Mouse (Mus musculus) testis, adult 2 months (tissue): ENCODE measurements around the gene Wsb2. TPM values are rescaled to one million over a fixed set of nuclear protein-coding genes. Genes with fewer than 3 reads are reported as not detected.
"Not testable (repeated sequence)": the region's sequence is repeated elsewhere in the genome, so short reads cannot be mapped to it uniquely, and the experiment has no call there.

Source experiments
- H3K27ac ChIP-seq: fragments of 200-500 bp; 2 replicates; pipeline ENCODE4 v1.5.1; 2012; ENCODE audit warnings: low read depth, low read length; ENCODE audit not compliant: control insufficient read depth, insufficient read depth
- H3K27me3 ChIP-seq: fragments of 200-500 bp; 2 replicates; pipeline ENCODE4 v1.6.1; 2012; ENCODE audit warnings: mild to moderate bottlenecking, low read length, moderate library complexity; ENCODE audit not compliant: control insufficient read depth, insufficient read depth
- H3K36me3 ChIP-seq: fragments of 200-500 bp; 2 replicates; pipeline ENCODE4 v1.6.1; 2012; ENCODE audit warnings: mild to moderate bottlenecking, low read length; ENCODE audit not compliant: control insufficient read depth, insufficient read depth
- H3K4me1 ChIP-seq: fragments of 200-500 bp; 2 replicates; pipeline ENCODE4 v1.6.1; 2012; ENCODE audit warnings: low read length; ENCODE audit not compliant: control insufficient read depth, insufficient read depth
- H3K4me3 ChIP-seq: fragments of 200-500 bp; 2 replicates; pipeline ENCODE4 v1.5.1; 2012; ENCODE audit warnings: low read depth, mild to moderate bottlenecking, low read length, moderate library complexity, mixed read lengths; ENCODE audit not compliant: control insufficient read depth
- CTCF ChIP-seq: fragments of 200-500 bp; IDR thresholded peaks from 2 replicates; pipeline ENCODE4 v1.5.1; 2012; ENCODE audit warnings: low read depth, mild to moderate bottlenecking, inconsistent platforms, low read length, moderate library complexity; ENCODE audit not compliant: control insufficient read depth, insufficient read depth, insufficient replicate concordance
- POLR2A ChIP-seq: fragments of 200-500 bp; IDR thresholded peaks from 2 replicates; pipeline ENCODE4 v1.6.1; 2012; ENCODE audit warnings: low read depth, mild to moderate bottlenecking, inconsistent platforms, low read length, moderate library complexity; ENCODE audit not compliant: control insufficient read depth
- polyA plus RNA-seq: library from polyadenylated mRNA; depleted of rRNA; stranded (reverse); fragments of >200 nt; gene quantifications from 2 replicates; pipeline ENCODE4 v1.2.3, GENCODE M21; 2012

The Wsb2 gene
- polyA plus RNA-seq, 1 experiment: 56.3 TPM

GRCm38 (mm10) chr5:117363066-117363782 lies 6.1 kb downstream of the Wsb2 start:
- H3K27me3 ChIP-seq: no peaks in the 10 kb centered on the region
- no peak overlapping the region for H3K4me3 ChIP-seq
- H3K36me3 ChIP-seq: no peaks in the 10 kb centered on the region
- H3K4me1 ChIP-seq: peaks cover 19% of the 10 kb centered on the region
- no peak overlapping the region; the same call in 1 of the 2 replicates for H3K27ac ChIP-seq
- TF ChIP-seq CTCF: no peak

- TF ChIP-seq CTCF (no peak), POLR2A (no peak)
- no peaks in the 10 kb centered on the region for H3K36me3 ChIP-seq
These were observed 7.7 kb downstream of the Wsb2 start for GRCm38 (mm10) chr5:117364821-117365220.

GRCm38 (mm10) chr5:117365904-117366561 lies 8.9 kb downstream of the Wsb2 start:
- TF ChIP-seq POLR2A: no peak
- no peak for TF ChIP-seq CTCF
- Histone ChIP-seq H3K36me3 (no peaks in the 10 kb centered on the region), H3K27me3 (no peaks in the 10 kb centered on the region), H3K27ac (no peak overlapping the region), H3K4me3 (no peak overlapping the region), H3K4me1 (peaks cover 6% of the 10 kb centered on the region)

More at GRCm38 (mm10) chr5:117364821-117365220, 7.7 kb downstream of the Wsb2 start:
- H3K4me3 ChIP-seq: no peak overlapping the region
- no peaks in the 10 kb centered on the region for H3K27me3 ChIP-seq
- H3K4me1 ChIP-seq: peaks cover 10% of the 10 kb centered on the region
- H3K27ac ChIP-seq: no peak overlapping the region

- H3K4me3 ChIP-seq: peak overlapping the region; percentile 40
- TF ChIP-seq CTCF: no peak
- no peaks in the 10 kb centered on the region for H3K27me3 ChIP-seq
- H3K36me3 ChIP-seq: no peaks in the 10 kb centered on the region; the same call in 1 of the 2 replicates
- peaks cover 4% of the 10 kb centered on the region for H3K4me1 ChIP-seq
- no peak overlapping the region for H3K27ac ChIP-seq
These were observed 10.1 kb downstream of the Wsb2 start for GRCm38 (mm10) chr5:117367206-117367605.

- Histone ChIP-seq H3K36me3 (no peaks in the 10 kb centered on the region; the same call in 1 of the 2 replicates), H3K27ac (no peak overlapping the region), H3K4me1 (no peaks in the 10 kb centered on the region), H3K27me3 (no peaks in the 10 kb centered on the region), H3K4me3 (no peak overlapping the region)
- TF ChIP-seq CTCF: no peak
These were observed 13.5 kb downstream of the Wsb2 start for GRCm38 (mm10) chr5:117370592-117370991.

- Histone ChIP-seq H3K36me3 (no peaks in the 10 kb centered on the region; the same call in 1 of the 2 replicates), H3K4me1 (no peaks in the 10 kb centered on the region), H3K27ac (no peak overlapping the region), H3K27me3 (no peaks in the 10 kb centered on the region), H3K4me3 (no peak overlapping the region)
- TF ChIP-seq POLR2A (no peak), CTCF (no peak)
These were observed 16.3 kb downstream of the Wsb2 start for GRCm38 (mm10) chr5:117373418-117373817.

GRCm38 (mm10) chr5:117374372-117375049 lies 17.4 kb downstream of the Wsb2 start:
- TF ChIP-seq POLR2A (no peak), CTCF (no peak)
- H3K27me3 ChIP-seq: no peaks in the 10 kb centered on the region
- H3K36me3 ChIP-seq: no peaks in the 10 kb centered on the region; the same call in 1 of the 2 replicates
- H3K4me1 ChIP-seq: no peaks in the 10 kb centered on the region
- no peak overlapping the region for H3K4me3 ChIP-seq
- no peak overlapping the region for H3K27ac ChIP-seq

GRCm38 (mm10) chr5:117376331-117376761 lies 19.2 kb downstream of the Wsb2 start:
- H3K4me1 ChIP-seq: no peaks in the 10 kb centered on the region
- no peak overlapping the region for H3K4me3 ChIP-seq
- no peaks in the 10 kb centered on the region for H3K27me3 ChIP-seq
- no peaks in the 10 kb centered on the region; the same call in 1 of the 2 replicates for H3K36me3 ChIP-seq
- H3K27ac ChIP-seq: no peak overlapping the region
- no peak for TF ChIP-seq POLR2A
- no peak for TF ChIP-seq CTCF

- H3K36me3 ChIP-seq, H3K4me1 ChIP-seq, H3K4me3 ChIP-seq, H3K27me3 ChIP-seq, H3K27ac ChIP-seq: not testable (repeated sequence)
These were observed 20.6 kb downstream of the Wsb2 start for GRCm38 (mm10) chr5:117377731-117378130.
